Mouse (Mus musculus) liver, adult 2 months (tissue): ENCODE results near the gene Galnt10.

Experiments used
- CTCF ChIP-seq: fragments of 200-500 bp; IDR thresholded peaks from 2 replicates; pipeline ENCODE4 v1.5.1; 2011; ENCODE audit warnings: low read depth, low read length, control low read depth
- POLR2A ChIP-seq: fragments of 200-500 bp; IDR thresholded peaks from 2 replicates; pipeline ENCODE4 v1.6.1; 2011; ENCODE audit warnings: low read length, control low read depth; ENCODE audit not compliant: insufficient read depth; ENCODE audit errors: extremely low read depth

DNA sequence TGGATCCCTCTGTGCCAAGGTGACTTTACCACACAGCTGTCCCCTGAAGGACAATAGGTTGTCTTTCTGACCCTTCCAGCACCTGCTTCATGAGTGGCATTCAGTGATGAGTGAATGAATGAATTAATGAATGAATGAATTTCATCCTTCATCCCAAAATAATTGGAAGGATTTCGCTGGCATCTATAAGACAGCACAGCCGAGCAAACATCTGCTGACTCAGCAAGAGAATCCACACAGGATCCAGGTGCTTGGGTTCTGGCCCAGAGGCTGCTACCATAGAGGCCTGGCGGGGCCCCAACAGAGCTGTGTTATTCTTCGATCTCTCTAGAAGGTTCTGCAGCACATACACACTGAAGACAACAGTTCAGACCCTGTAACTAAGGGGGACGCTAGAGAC is 125.5 kb downstream of the Galnt10 start:
- TF ChIP-seq POLR2A: no peak
- TF ChIP-seq CTCF: no peak
